Mouse (Mus musculus): ENCODE measurements around the gene Prkg1. TPM values are rescaled to one million over a fixed set of nuclear protein-coding genes. Genes with fewer than 3 reads are reported as not detected.
A peak's percentile ranks its signal among the peaks of the same experiment; 100 is the strongest.

Prkg1 gene
- polyA plus RNA-seq, 1 experiment from 2014 or later: 21.1 TPM

GRCm38 (mm10) chr19:31284126-31284525 lies 480.7 kb downstream of the Prkg1 start:
- no peak for ATAC-seq (ENCODE audit: insufficient number of reproducible peaks, insufficient read depth, low FRiP score, low read depth)
- H3K27ac ChIP-seq (ENCODE audit: low read length): no peak overlapping the region
- no peaks in the 10 kb centered on the region for H3K27me3 ChIP-seq (ENCODE audit: control insufficient read depth, insufficient read depth, low read length)
- no peaks in the 10 kb centered on the region for H3K9me3 ChIP-seq (ENCODE audit: control insufficient read depth, low read depth, low read length)
- H3K4me2 ChIP-seq (replicated peaks; ENCODE audit: low read depth, low read length): no peak overlapping the region
- H3K9ac ChIP-seq (replicated peaks; ENCODE audit: low read depth, low read length): no peak overlapping the region
- H3K36me3 ChIP-seq (ENCODE audit: control insufficient read depth, insufficient read depth, low read length): no peaks in the 10 kb centered on the region
- 80% methylated on average over 7 of the region's 7 CpGs for WGBS
- no peak overlapping the region for H3K4me3 ChIP-seq (ENCODE audit: low read depth, low read length)
- peaks cover 7% of the 10 kb centered on the region; the same call in 1 of the 2 replicates for H3K4me1 ChIP-seq (ENCODE audit: control insufficient read depth, insufficient read depth, low read length)

- Histone ChIP-seq H3K36me3 (ENCODE audit: control insufficient read depth, insufficient read depth, low read length) (no peaks in the 10 kb centered on the region), H3K9ac (replicated peaks; ENCODE audit: low read depth, low read length) (no peak overlapping the region), H3K27ac (ENCODE audit: low read length) (no peak overlapping the region), H3K4me3 (ENCODE audit: low read depth, low read length) (no peak overlapping the region), H3K9me3 (ENCODE audit: control insufficient read depth, low read depth, low read length) (no peaks in the 10 kb centered on the region), H3K4me1 (ENCODE audit: control insufficient read depth, insufficient read depth, low read length) (peaks cover 7% of the 10 kb centered on the region; the same call in 1 of the 2 replicates), H3K27me3 (ENCODE audit: control insufficient read depth, insufficient read depth, low read length) (no peaks in the 10 kb centered on the region), H3K4me2 (replicated peaks; ENCODE audit: low read depth, low read length) (no peak overlapping the region)
- ATAC-seq (ENCODE audit: insufficient number of reproducible peaks, insufficient read depth, low FRiP score, low read depth): no peak
- 75% methylated on average over 2 of the region's 2 CpGs for WGBS
Observed at GRCm38 (mm10) chr19:31283617-31284016, 481.2 kb downstream of the Prkg1 start.

GRCm38 (mm10) chr19:31279797-31280486 lies 484.9 kb downstream of the Prkg1 start:
- H3K4me1 ChIP-seq (ENCODE audit: control insufficient read depth, insufficient read depth, low read length): peaks cover 7% of the 10 kb centered on the region; the same call in 1 of the 2 replicates
- H3K36me3 ChIP-seq (ENCODE audit: control insufficient read depth, insufficient read depth, low read length): no peaks in the 10 kb centered on the region
- no peak overlapping the region for H3K4me2 ChIP-seq (replicated peaks; ENCODE audit: low read depth, low read length)
- WGBS: 61% methylated on average over 7 of the region's 7 CpGs
- H3K9me3 ChIP-seq (ENCODE audit: control insufficient read depth, low read depth, low read length): no peaks in the 10 kb centered on the region
- no peak overlapping the region for H3K9ac ChIP-seq (replicated peaks; ENCODE audit: low read depth, low read length)
- no peaks in the 10 kb centered on the region for H3K27me3 ChIP-seq (ENCODE audit: control insufficient read depth, insufficient read depth, low read length)
- ATAC-seq (ENCODE audit: insufficient number of reproducible peaks, insufficient read depth, low FRiP score, low read depth): no peak
- H3K4me3 ChIP-seq (ENCODE audit: low read depth, low read length): no peak overlapping the region
- H3K27ac ChIP-seq (ENCODE audit: low read length): no peak overlapping the region

- H3K27me3 ChIP-seq (ENCODE audit: control insufficient read depth, insufficient read depth, low read length): no peaks in the 10 kb centered on the region
- no peaks in the 10 kb centered on the region for H3K36me3 ChIP-seq (ENCODE audit: control insufficient read depth, insufficient read depth, low read length)
- H3K4me1 ChIP-seq (ENCODE audit: control insufficient read depth, insufficient read depth, low read length): no peaks in the 10 kb centered on the region
- 77% methylated on average over 1 of the region's 1 CpGs for WGBS
- H3K4me3 ChIP-seq (ENCODE audit: low read depth, low read length): no peak overlapping the region
- H3K4me2 ChIP-seq (replicated peaks; ENCODE audit: low read depth, low read length): no peak overlapping the region
- no peaks in the 10 kb centered on the region for H3K9me3 ChIP-seq (ENCODE audit: control insufficient read depth, low read depth, low read length)
- H3K9ac ChIP-seq (replicated peaks; ENCODE audit: low read depth, low read length): no peak overlapping the region
- ATAC-seq (ENCODE audit: insufficient number of reproducible peaks, insufficient read depth, low FRiP score, low read depth): no peak
- H3K27ac ChIP-seq (ENCODE audit: low read length): no peak overlapping the region
Observed at GRCm38 (mm10) chr19:31262438-31262837, 502.4 kb downstream of the Prkg1 start.

GRCm38 (mm10) chr19:31260494-31260893 lies 504.3 kb downstream of the Prkg1 start:
- Histone ChIP-seq H3K27ac (ENCODE audit: low read length) (no peak overlapping the region), H3K36me3 (ENCODE audit: control insufficient read depth, insufficient read depth, low read length) (no peaks in the 10 kb centered on the region), H3K4me1 (ENCODE audit: control insufficient read depth, insufficient read depth, low read length) (no peaks in the 10 kb centered on the region), H3K4me3 (ENCODE audit: low read depth, low read length) (no peak overlapping the region), H3K9me3 (ENCODE audit: control insufficient read depth, low read depth, low read length) (no peaks in the 10 kb centered on the region), H3K4me2 (replicated peaks; ENCODE audit: low read depth, low read length) (no peak overlapping the region), H3K27me3 (ENCODE audit: control insufficient read depth, insufficient read depth, low read length) (no peaks in the 10 kb centered on the region), H3K9ac (replicated peaks; ENCODE audit: low read depth, low read length) (no peak overlapping the region)
- ATAC-seq (ENCODE audit: insufficient number of reproducible peaks, insufficient read depth, low FRiP score, low read depth): peak; percentile 33; the same call in 1 of the 2 replicates

- Histone ChIP-seq H3K27me3 (ENCODE audit: control insufficient read depth, insufficient read depth, low read length) (no peaks in the 10 kb centered on the region), H3K36me3 (ENCODE audit: control insufficient read depth, insufficient read depth, low read length) (no peaks in the 10 kb centered on the region), H3K4me3 (ENCODE audit: low read depth, low read length) (no peak overlapping the region), H3K9ac (replicated peaks; ENCODE audit: low read depth, low read length) (no peak overlapping the region), H3K27ac (ENCODE audit: low read length) (no peak overlapping the region), H3K4me1 (ENCODE audit: control insufficient read depth, insufficient read depth, low read length) (no peaks in the 10 kb centered on the region), H3K9me3 (ENCODE audit: control insufficient read depth, low read depth, low read length) (no peaks in the 10 kb centered on the region), H3K4me2 (replicated peaks; ENCODE audit: low read depth, low read length) (no peak overlapping the region)
- no peak for ATAC-seq (ENCODE audit: insufficient number of reproducible peaks, insufficient read depth, low FRiP score, low read depth)
- 63% methylated on average over 2 of the region's 2 CpGs for WGBS
Observed at GRCm38 (mm10) chr19:31255780-31256179, 509.1 kb downstream of the Prkg1 start.

- no peak for ATAC-seq (ENCODE audit: insufficient number of reproducible peaks, insufficient read depth, low FRiP score, low read depth)
- H3K27ac ChIP-seq (ENCODE audit: low read length): no peak overlapping the region
- H3K36me3 ChIP-seq (ENCODE audit: control insufficient read depth, insufficient read depth, low read length): no peaks in the 10 kb centered on the region
- no peak overlapping the region for H3K4me2 ChIP-seq (replicated peaks; ENCODE audit: low read depth, low read length)
- no peaks in the 10 kb centered on the region for H3K4me1 ChIP-seq (ENCODE audit: control insufficient read depth, insufficient read depth, low read length)
- H3K9ac ChIP-seq (replicated peaks; ENCODE audit: low read depth, low read length): no peak overlapping the region
- H3K27me3 ChIP-seq (ENCODE audit: control insufficient read depth, insufficient read depth, low read length): no peaks in the 10 kb centered on the region
- no peak overlapping the region for H3K4me3 ChIP-seq (ENCODE audit: low read depth, low read length)
- H3K9me3 ChIP-seq (ENCODE audit: control insufficient read depth, low read depth, low read length): no peaks in the 10 kb centered on the region
Observed at GRCm38 (mm10) chr19:31232410-31232809, 532.4 kb downstream of the Prkg1 start.

GRCm38 (mm10) chr19:31228385-31228784 lies 536.4 kb downstream of the Prkg1 start:
- Histone ChIP-seq H3K9me3 (ENCODE audit: control insufficient read depth, low read depth, low read length) (no peaks in the 10 kb centered on the region), H3K36me3 (ENCODE audit: control insufficient read depth, insufficient read depth, low read length) (no peaks in the 10 kb centered on the region), H3K4me2 (replicated peaks; ENCODE audit: low read depth, low read length) (no peak overlapping the region), H3K27me3 (ENCODE audit: control insufficient read depth, insufficient read depth, low read length) (no peaks in the 10 kb centered on the region), H3K9ac (replicated peaks; ENCODE audit: low read depth, low read length) (no peak overlapping the region), H3K4me3 (ENCODE audit: low read depth, low read length) (no peak overlapping the region), H3K4me1 (ENCODE audit: control insufficient read depth, insufficient read depth, low read length) (no peaks in the 10 kb centered on the region), H3K27ac (ENCODE audit: low read length) (no peak overlapping the region)
- 92% methylated on average over 3 of the region's 3 CpGs for WGBS
- no peak for ATAC-seq (ENCODE audit: insufficient number of reproducible peaks, insufficient read depth, low FRiP score, low read depth)

- no peaks in the 10 kb centered on the region for H3K4me1 ChIP-seq (ENCODE audit: control insufficient read depth, insufficient read depth, low read length)
- no peak overlapping the region for H3K9ac ChIP-seq (replicated peaks; ENCODE audit: low read depth, low read length)
- H3K27ac ChIP-seq (ENCODE audit: low read length): no peak overlapping the region
- no peak overlapping the region for H3K4me3 ChIP-seq (ENCODE audit: low read depth, low read length)
- no peaks in the 10 kb centered on the region for H3K9me3 ChIP-seq (ENCODE audit: control insufficient read depth, low read depth, low read length)
- no peak for ATAC-seq (ENCODE audit: insufficient number of reproducible peaks, insufficient read depth, low FRiP score, low read depth)
- no peaks in the 10 kb centered on the region for H3K27me3 ChIP-seq (ENCODE audit: control insufficient read depth, insufficient read depth, low read length)
- H3K4me2 ChIP-seq (replicated peaks; ENCODE audit: low read depth, low read length): no peak overlapping the region
- 81% methylated on average over 1 of the region's 1 CpGs for WGBS
- no peaks in the 10 kb centered on the region for H3K36me3 ChIP-seq (ENCODE audit: control insufficient read depth, insufficient read depth, low read length)
Observed at GRCm38 (mm10) chr19:31223457-31223856, 541.4 kb downstream of the Prkg1 start.

Measured in stomach, embryonic 14.5 days (tissue).